Mouse (Mus musculus) limb, embryonic 14.5 days (tissue): Measurements from ENCODE around the gene Ldah. TPM values are rescaled to one million over a fixed set of nuclear protein-coding genes. Genes with fewer than 3 reads are reported as not detected.

ENCODE experiments used
- ATAC-seq: fragments of 200-750 bp; cut with Nextera tagmentation; 2 replicates; pipeline ENCODE4 v1.8.0; 2017; ENCODE audit warnings: low read depth, moderate number of reproducible peaks, moderate TSS enrichment; ENCODE audit not compliant: low FRiP score
- DNase-seq: peaks from one replicate; pipeline ENCODE4 v3.0.0-alpha.2; 2015; ENCODE audit warnings: low spot score
- H3K27ac ChIP-seq: fragments of 300-500 bp; sonication (generic); replicated peaks from 2 replicates; pipeline ENCODE4 v1.5.1; 2014; ENCODE audit warnings: low read depth, mild to moderate bottlenecking, low read length, moderate library complexity, mixed read lengths
- H3K27me3 ChIP-seq: fragments of 300-500 bp; sonication (generic); 2 replicates; pipeline ENCODE4 v1.6.1; 2014; ENCODE audit warnings: low read length, mixed read lengths; ENCODE audit not compliant: control insufficient read depth, insufficient read depth
- H3K36me3 ChIP-seq: fragments of 300-500 bp; sonication (generic); 2 replicates; pipeline ENCODE4 v1.6.1; 2014; ENCODE audit warnings: mild to moderate bottlenecking, low read length, moderate library complexity, mixed read lengths; ENCODE audit not compliant: control insufficient read depth, insufficient read depth
- H3K4me1 ChIP-seq: fragments of 300-500 bp; sonication (generic); 2 replicates; pipeline ENCODE4 v1.6.1; 2014; ENCODE audit warnings: antibody characterized with exemption, low read length, mixed read lengths; ENCODE audit not compliant: control insufficient read depth, insufficient read depth
- H3K4me2 ChIP-seq: fragments of 300-500 bp; sonication (generic); replicated peaks from 2 replicates; pipeline ENCODE4 v1.6.1; 2014; ENCODE audit warnings: low read depth, mild to moderate bottlenecking, low read length, moderate library complexity; ENCODE audit not compliant: severe bottlenecking
- H3K4me3 ChIP-seq: fragments of 300-500 bp; sonication (generic); replicated peaks from 2 replicates; pipeline ENCODE4 v1.5.1; 2014; ENCODE audit warnings: low read length
- H3K9ac ChIP-seq: fragments of 300-500 bp; sonication (generic); 2 replicates; pipeline ENCODE4 v1.6.1; 2014; ENCODE audit warnings: mild to moderate bottlenecking, low read depth, low read length, moderate library complexity; ENCODE audit not compliant: severe bottlenecking
- H3K9me3 ChIP-seq: fragments of 300-500 bp; sonication (generic); 2 replicates; pipeline ENCODE4 v1.6.1; 2016; ENCODE audit warnings: low read length; ENCODE audit not compliant: control insufficient read depth
- POLR2A ChIP-seq: fragments of 200-500 bp; IDR thresholded peaks from 2 replicates; pipeline ENCODE4 v1.8.0; 2012; ENCODE audit warnings: inconsistent platforms, mild to moderate bottlenecking, moderate library complexity, borderline replicate concordance; ENCODE audit not compliant: insufficient read depth, insufficient read length; ENCODE audit errors: extremely low read depth
- WGBS: fragments of 180-500 bp; shearing (Covaris S2); extraction: QIAGEN DNeasy Blood & Tissue Kit; methylation state at CpG from one replicate; pipeline ENCODE4 v1.1.7; 2014; 5-methylcytosine and 5-hydroxymethylcytosine counted together
- polyA plus RNA-seq, 2 experiments: library from polyadenylated mRNA; depleted of rRNA in 1 of 2; stranded (reverse) in 1 of 2; unstranded in 1 of 2; fragments of >200 nt; fragmentation: Nextera tagmentation in 1 of 2; extraction: Ambion mirVana in 1 of 2; gene quantifications; 2 replicates each; pipeline versions ENCODE4 v1.2.1 to v1.2.3; 2012 to 2014

The Ldah gene
- polyA plus RNA-seq, 2 experiments = 36.5 to 40.1 TPM

- Histone ChIP-seq H3K4me1 (peaks cover 12% of the 10 kb centered on the region), H3K9ac (no peak overlapping the region), H3K9me3 (no peaks in the 10 kb centered on the region), H3K36me3 (no peaks in the 10 kb centered on the region), H3K4me3 (no peak overlapping the region), H3K27me3 (peaks cover 92% of the 10 kb centered on the region), H3K27ac (no peak overlapping the region), H3K4me2 (no peak overlapping the region)
- ATAC-seq = no peak
- no peak for TF ChIP-seq POLR2A
- no peak for DNase-seq
- 34% methylated on average over 5 of the region's 5 CpGs for WGBS
Measured at GRCm38 (mm10) chr12:8300521-8300920, 92.6 kb downstream of the Ldah start.

GRCm38 (mm10) chr12:8301011-8301814 lies 93.3 kb downstream of the Ldah start:
- no peak for TF ChIP-seq POLR2A
- WGBS = 5% methylated on average over 30 of the region's 46 CpGs
- H3K36me3 ChIP-seq = no peaks in the 10 kb centered on the region
- H3K27me3 ChIP-seq = peaks cover 87% of the 10 kb centered on the region
- H3K4me3 ChIP-seq = peak overlapping the region; percentile 47
- peak overlapping the region; percentile 86 for H3K4me2 ChIP-seq
- ATAC-seq (no peak), DNase-seq (no peak)
- no peak overlapping the region for H3K27ac ChIP-seq
- peak overlapping the region; percentile 52 for H3K9ac ChIP-seq
- H3K9me3 ChIP-seq = no peaks in the 10 kb centered on the region
- H3K4me1 ChIP-seq = peaks cover 12% of the 10 kb centered on the region

GRCm38 (mm10) chr12:8301841-8302431 lies 94.0 kb downstream of the Ldah start, which contains the start of gene Gdf7:
Gene Gdf7, minus strand, starts transcription at chr12:8301954.
- Histone ChIP-seq H3K27ac (no peak within 1 kb of the TSS), H3K9me3 (no peaks in the 10 kb centered on the region), H3K36me3 (no peaks in the 10 kb centered on the region), H3K27me3 (peaks cover 80% of the 10 kb centered on the region), H3K4me3 (peak within 1 kb of the TSS; percentile 47), H3K9ac (peak within 1 kb of the TSS; percentile 52), H3K4me1 (peaks cover 12% of the 10 kb centered on the region), H3K4me2 (peak within 1 kb of the TSS; percentile 86)
- peak; percentile 32 for ATAC-seq
- no peak for TF ChIP-seq POLR2A
- DNase-seq = no peak
- 0% methylated on average over 32 of the region's 53 CpGs for WGBS

GRCm38 (mm10) chr12:8305258-8305657 lies 97.4 kb downstream of the Ldah start:
- Histone ChIP-seq H3K4me3 (no peak overlapping the region), H3K27me3 (peaks cover 47% of the 10 kb centered on the region), H3K4me2 (no peak overlapping the region), H3K27ac (no peak overlapping the region), H3K4me1 (peaks cover 5% of the 10 kb centered on the region), H3K36me3 (no peaks in the 10 kb centered on the region), H3K9ac (no peak overlapping the region), H3K9me3 (no peaks in the 10 kb centered on the region)
- no peak for TF ChIP-seq POLR2A
- ATAC-seq = no peak
- no peak for DNase-seq
- WGBS = 43% methylated on average over 2 of the region's 2 CpGs

GRCm38 (mm10) chr12:8306432-8306831 lies 98.5 kb downstream of the Ldah start:
- Histone ChIP-seq H3K27ac (no peak overlapping the region), H3K27me3 (peaks cover 35% of the 10 kb centered on the region)
- no peak for ATAC-seq

More at GRCm38 (mm10) chr12:8306432-8306831, 98.5 kb downstream of the Ldah start:
- H3K9me3 ChIP-seq = no peaks in the 10 kb centered on the region
- no peak overlapping the region for H3K9ac ChIP-seq
- H3K36me3 ChIP-seq = no peaks in the 10 kb centered on the region
- TF ChIP-seq POLR2A = no peak
- DNase-seq = peak; percentile 70
- H3K4me2 ChIP-seq = no peak overlapping the region
- H3K4me1 ChIP-seq = peaks cover 5% of the 10 kb centered on the region
- no peak overlapping the region for H3K4me3 ChIP-seq
- 7% methylated on average over 5 of the region's 5 CpGs for WGBS
